Mouse (Mus musculus): ENCODE measurements around the gene Obox2.
"Not testable (repeated sequence)": the region's sequence is repeated elsewhere in the genome, so short reads cannot be mapped to it uniquely, and the experiment has no call there.

Obox2 gene

DNA sequence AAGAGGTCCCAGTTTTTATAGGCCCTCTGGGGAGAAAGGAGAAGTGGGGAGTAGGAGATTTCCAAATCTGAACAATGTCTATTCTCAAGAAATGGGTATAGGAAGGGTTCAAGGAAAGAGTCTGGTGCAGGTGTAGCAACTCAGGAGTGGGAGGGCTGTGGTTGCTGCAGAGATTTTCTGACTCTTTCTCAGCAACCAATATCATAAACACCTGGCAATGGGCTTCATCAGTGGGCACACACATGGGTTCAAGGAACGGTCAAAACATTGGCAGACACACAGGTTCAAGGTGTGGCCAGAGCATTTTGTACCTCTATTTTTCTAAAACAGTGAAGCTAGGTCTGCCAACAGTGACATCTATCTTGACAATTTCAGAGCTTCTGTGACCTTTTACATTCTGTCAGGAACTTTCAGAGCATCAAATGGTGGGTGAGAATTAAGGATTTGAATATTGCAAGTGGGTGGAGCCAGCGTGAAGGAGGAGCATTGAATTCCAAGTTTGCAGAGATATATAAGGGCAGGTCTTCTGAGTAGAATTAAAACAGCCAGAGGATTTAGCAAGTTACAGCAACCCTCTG is at the start of gene Obox2, which contains the start of gene Obox1:
Obox2 (plus strand) TSS at position 301 of the 578 bp plus-strand sequence.
Obox1 (plus strand) TSS at position 528 of the 578 bp plus-strand sequence.
- not testable (repeated sequence) for DNase-seq (ENCODE audit: low spot score)

DNA sequence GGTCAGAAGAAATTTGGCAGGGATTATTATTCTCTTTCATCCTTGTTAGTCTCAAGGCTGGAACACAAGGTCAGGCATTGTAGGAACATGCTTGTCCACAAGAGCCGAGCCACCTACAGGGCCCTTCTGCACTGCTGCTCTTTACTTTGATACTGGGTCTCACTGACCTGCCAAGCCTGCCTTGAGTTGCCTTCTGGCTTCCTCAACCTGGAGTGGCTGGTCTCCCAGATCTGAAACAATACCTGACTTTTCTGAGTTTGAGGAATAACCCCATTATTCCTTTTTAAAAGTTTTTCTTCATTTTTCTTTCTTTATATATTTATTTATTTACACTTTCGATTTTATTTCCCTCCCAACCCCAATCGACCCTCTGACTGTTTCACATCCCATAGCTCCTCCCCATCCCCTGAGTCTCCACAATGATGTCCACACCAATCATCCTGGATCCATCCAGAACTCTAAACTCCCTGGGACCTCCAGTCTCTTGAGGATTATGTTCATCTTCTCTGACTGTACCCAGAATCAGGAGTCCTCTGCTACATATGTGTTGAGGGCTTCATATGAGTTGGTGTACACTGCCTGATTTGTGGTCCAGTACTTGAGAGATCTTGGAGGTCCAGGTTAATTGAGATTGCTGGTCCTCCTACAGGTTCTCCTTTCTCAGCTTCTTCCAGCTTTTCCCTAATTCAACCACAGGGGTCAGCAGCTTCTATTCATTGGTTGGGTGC is 10.8 kb downstream of the Obox2 start:
- DNase-seq (ENCODE audit: low spot score) = peak; percentile 1

DNA sequence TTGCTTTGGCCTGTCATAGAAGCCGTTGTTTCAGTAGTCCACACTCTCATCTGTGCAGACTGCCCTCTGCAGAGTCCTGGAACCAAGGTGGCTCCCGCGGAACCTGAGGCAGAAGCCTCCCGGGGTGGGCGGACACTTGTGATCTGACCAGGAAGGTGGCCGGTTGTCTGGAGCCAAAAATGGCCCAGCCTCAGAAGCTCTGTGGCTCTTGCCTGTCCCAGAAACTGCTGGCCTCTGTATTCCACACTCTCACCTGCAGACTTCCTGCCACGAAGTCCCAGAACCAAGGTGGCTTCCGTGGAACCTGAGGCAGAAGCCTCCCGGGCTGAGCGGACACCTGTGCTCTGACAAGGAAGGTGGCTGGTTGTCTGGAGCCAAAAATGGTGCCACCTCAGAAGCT is 18.3 kb downstream of the Obox2 start:
- not testable (repeated sequence) for DNase-seq (ENCODE audit: low spot score)

DNA sequence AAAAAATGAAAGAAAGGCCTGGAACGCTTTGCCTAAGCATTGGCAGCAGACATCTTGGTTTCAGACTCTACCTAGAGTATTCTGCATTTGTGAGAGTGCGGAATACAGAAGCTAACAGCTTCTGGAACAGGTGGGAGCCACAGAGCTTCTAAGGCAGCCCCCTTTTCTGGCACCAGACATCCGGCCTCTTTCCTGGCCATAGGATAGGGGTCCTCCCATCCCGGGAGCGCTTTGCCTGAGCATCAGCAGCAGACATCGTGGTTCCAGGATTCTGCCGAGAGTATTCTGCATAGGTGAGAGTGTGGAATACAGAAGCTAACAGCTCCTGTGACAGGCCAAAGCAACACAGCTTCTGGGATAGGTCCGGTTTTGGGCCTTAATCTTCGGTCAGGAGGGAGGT is 29.5 kb downstream of the Obox2 start:
- DNase-seq (ENCODE audit: low spot score) = not testable (repeated sequence)

DNA sequence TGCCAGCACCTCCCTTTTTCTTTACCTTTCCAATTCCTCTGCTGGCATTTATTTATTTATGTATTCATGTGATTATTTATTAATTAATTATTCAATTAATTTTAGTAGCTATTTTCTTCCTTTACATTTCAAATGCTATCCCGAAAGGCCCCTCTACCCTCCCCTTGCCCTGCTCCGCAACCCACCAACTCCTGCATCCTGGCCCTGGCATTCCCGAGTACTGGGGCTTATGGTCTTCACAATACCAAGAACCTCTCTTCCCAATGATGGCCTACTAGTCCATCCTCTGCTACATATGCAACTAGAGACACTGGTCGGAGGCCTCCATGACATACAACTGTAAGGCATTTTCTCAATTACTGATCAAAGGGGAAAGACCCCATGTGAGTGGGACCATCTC is 37.0 kb downstream of the Obox2 start:
- not testable (repeated sequence) for DNase-seq (ENCODE audit: low spot score)
